Mouse (Mus musculus): ENCODE measurements at regions not wholly inside any gene's neighbourhood (a gene's known extent, or its start where the extent isn't known, plus 50 kb on each side); places are given as distances from the start of the nearest gene placed in this dataset.

- no peaks in the 10 kb centered on the region for H3K36me3 ChIP-seq
- no peak overlapping the region for H3K27ac ChIP-seq
- no peak overlapping the region for H3K4me3 ChIP-seq
- H3K4me2 ChIP-seq: no peak overlapping the region
- WGBS: 65% methylated on average over 2 of the region's 2 CpGs
- no peak for ATAC-seq (ENCODE audit: borderline replicate concordance, extremely low read depth, low FRiP score, low TSS enrichment)
- H3K9ac ChIP-seq: no peak overlapping the region
- H3K27me3 ChIP-seq: no peaks in the 10 kb centered on the region
- H3K9me3 ChIP-seq: no peaks in the 10 kb centered on the region
- no peaks in the 10 kb centered on the region for H3K4me1 ChIP-seq
Observed at GRCm38 (mm10) chr3:143252008-143252407, 370.2 kb upstream of the Pkn2 start.

DNA sequence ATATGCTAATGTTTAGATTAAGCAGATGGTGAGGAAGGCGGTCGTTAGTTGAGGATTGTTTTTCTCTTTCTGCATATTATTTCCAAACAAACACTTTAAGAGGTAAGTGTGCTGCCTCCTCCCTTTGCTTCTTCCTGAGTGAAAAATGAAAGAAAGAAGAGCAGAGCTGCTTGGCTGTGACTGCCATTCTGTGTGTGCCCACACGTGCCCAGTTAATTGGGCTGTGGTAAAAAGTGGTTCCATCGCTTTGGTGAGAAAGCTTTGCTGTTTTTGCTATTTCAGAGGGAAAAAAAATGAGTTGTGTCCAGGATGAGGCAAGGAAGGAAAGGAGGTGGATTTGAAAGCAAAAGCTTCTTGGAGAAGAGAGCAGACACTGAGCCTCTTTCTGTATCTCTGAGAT, 360.9 kb upstream of the Pkn2 start:
- Histone ChIP-seq H3K9me3 (no peaks in the 10 kb centered on the region), H3K4me3 (no peak overlapping the region), H3K27me3 (no peaks in the 10 kb centered on the region), H3K4me1 (no peaks in the 10 kb centered on the region), H3K9ac (no peak overlapping the region), H3K4me2 (no peak overlapping the region), H3K27ac (no peak overlapping the region), H3K36me3 (no peaks in the 10 kb centered on the region)
- 55% methylated on average over 4 of the region's 4 CpGs for WGBS
- no peak for ATAC-seq (ENCODE audit: borderline replicate concordance, extremely low read depth, low FRiP score, low TSS enrichment)

DNA sequence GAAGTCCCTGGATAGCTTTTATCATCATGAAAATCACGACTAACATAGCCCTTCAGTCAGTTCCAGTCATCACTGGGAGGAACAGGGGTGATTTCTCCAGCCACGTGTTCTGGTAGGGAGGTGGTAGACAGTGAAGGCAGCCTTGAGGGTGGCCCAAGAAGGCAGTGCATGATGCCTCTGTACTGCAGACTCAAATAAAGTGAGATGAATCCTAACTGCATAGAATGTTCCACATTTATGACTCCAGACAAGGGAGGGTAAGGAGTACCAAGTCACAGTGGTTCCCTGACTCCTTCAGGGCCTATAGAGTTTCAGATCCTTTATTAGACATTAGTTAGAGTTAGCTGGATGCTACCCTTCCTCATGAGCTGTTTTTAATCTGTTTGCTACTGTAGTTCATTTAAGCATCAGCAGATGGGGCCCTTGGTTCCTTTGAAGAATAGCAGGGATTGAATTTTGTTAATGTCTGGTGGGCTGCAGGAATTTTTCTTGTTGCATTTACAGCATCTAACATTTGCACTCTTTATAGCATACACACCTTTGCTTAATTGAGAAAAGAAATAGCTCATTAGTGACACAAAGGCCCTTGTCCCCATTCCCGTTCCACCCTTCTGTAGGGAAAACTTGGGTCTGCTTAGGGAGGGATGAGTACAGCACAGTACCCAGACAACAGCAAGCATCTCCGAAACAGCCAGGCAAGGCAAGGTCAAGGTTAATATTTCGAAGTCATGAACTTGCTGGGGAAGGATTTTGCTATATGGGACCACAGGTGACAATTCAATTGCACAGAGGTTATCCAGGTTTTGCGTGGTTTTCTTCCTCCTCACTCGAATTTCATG, 359.0 kb upstream of the Pkn2 start:
- H3K36me3 ChIP-seq: no peaks in the 10 kb centered on the region
- H3K9me3 ChIP-seq: no peaks in the 10 kb centered on the region
- no peak overlapping the region for H3K27ac ChIP-seq
- no peaks in the 10 kb centered on the region for H3K27me3 ChIP-seq
- H3K4me3 ChIP-seq: no peak overlapping the region
- no peak for ATAC-seq (ENCODE audit: borderline replicate concordance, extremely low read depth, low FRiP score, low TSS enrichment)
- H3K9ac ChIP-seq: no peak overlapping the region
- WGBS: 65% methylated on average over 7 of the region's 7 CpGs
- no peak overlapping the region for H3K4me2 ChIP-seq
- no peaks in the 10 kb centered on the region for H3K4me1 ChIP-seq

- no peak overlapping the region for H3K9ac ChIP-seq
- no peaks in the 10 kb centered on the region for H3K27me3 ChIP-seq
- no peaks in the 10 kb centered on the region for H3K36me3 ChIP-seq
- no peak overlapping the region for H3K4me2 ChIP-seq
- H3K4me1 ChIP-seq: no peaks in the 10 kb centered on the region
- H3K27ac ChIP-seq: no peak overlapping the region
- no peaks in the 10 kb centered on the region for H3K9me3 ChIP-seq
- no peak for ATAC-seq (ENCODE audit: borderline replicate concordance, extremely low read depth, low FRiP score, low TSS enrichment)
- no peak overlapping the region for H3K4me3 ChIP-seq
- WGBS: 84% methylated on average over 6 of the region's 6 CpGs
Observed at GRCm38 (mm10) chr3:143238546-143238945, 356.7 kb upstream of the Pkn2 start.

- Histone ChIP-seq H3K9ac (no peak overlapping the region), H3K9me3 (no peaks in the 10 kb centered on the region), H3K4me1 (no peaks in the 10 kb centered on the region), H3K4me2 (no peak overlapping the region), H3K27ac (no peak overlapping the region), H3K36me3 (no peaks in the 10 kb centered on the region), H3K4me3 (no peak overlapping the region), H3K27me3 (no peaks in the 10 kb centered on the region)
- ATAC-seq (ENCODE audit: borderline replicate concordance, extremely low read depth, low FRiP score, low TSS enrichment): no peak
- 65% methylated on average over 6 of the region's 6 CpGs for WGBS
Observed at GRCm38 (mm10) chr3:143223999-143224729, 342.4 kb upstream of the Pkn2 start.

GRCm38 (mm10) chr3:143193263-143193970, 311.6 kb upstream of the Pkn2 start:
- no peak overlapping the region for H3K9ac ChIP-seq
- no peak overlapping the region for H3K27ac ChIP-seq
- no peaks in the 10 kb centered on the region for H3K9me3 ChIP-seq
- no peaks in the 10 kb centered on the region for H3K4me1 ChIP-seq
- WGBS: 78% methylated on average over 6 of the region's 6 CpGs
- no peaks in the 10 kb centered on the region for H3K36me3 ChIP-seq
- H3K4me3 ChIP-seq: no peak overlapping the region
- no peaks in the 10 kb centered on the region for H3K27me3 ChIP-seq
- H3K4me2 ChIP-seq: no peak overlapping the region
- ATAC-seq (ENCODE audit: borderline replicate concordance, extremely low read depth, low FRiP score, low TSS enrichment): no peak

DNA sequence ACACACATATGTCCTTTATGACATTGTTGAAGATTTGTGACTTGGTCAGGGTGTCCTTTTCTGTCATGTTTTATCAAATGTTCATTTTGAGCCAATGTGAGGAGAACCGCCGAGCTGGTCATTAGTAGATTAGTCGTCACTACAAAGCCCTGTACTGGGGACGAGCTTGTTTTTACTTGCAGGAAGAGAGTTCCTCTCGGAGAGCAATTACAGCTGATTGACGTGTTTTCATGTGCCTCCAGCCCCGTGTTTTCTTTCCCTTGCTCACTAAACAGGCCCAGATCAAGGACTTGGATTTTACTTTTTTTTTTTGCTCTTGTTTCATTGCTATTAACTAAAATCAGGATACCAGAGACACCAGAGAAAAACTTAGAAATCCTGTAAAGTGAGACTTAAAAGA, 307.1 kb upstream of the Pkn2 start:
- Histone ChIP-seq H3K36me3 (no peaks in the 10 kb centered on the region), H3K4me2 (no peak overlapping the region), H3K9ac (no peak overlapping the region), H3K4me3 (no peak overlapping the region), H3K27ac (no peak overlapping the region), H3K4me1 (no peaks in the 10 kb centered on the region), H3K9me3 (no peaks in the 10 kb centered on the region), H3K27me3 (no peaks in the 10 kb centered on the region)
- ATAC-seq (ENCODE audit: borderline replicate concordance, extremely low read depth, low FRiP score, low TSS enrichment): no peak
- 21% methylated on average over 7 of the region's 7 CpGs for WGBS

DNA sequence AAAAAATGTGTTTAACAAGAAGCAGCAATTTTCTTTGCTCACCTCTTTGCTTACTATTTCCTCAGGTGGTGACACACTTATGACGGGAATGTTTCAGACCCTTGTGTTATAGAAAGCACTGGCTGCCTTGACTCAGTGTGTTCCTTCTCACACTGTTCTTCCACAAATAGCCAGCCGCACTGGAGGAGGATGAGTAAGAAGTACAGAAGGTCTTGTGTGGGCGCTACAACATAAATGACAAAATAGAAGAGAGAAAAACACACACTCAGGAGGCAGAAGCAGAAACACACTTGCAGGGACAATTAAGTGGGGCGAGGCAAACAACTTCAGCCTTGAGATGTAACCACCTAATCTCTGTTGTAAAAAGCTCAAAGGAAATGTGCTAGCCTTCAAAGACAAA, 292.2 kb upstream of the Pkn2 start:
- no peak overlapping the region for H3K4me3 ChIP-seq
- no peaks in the 10 kb centered on the region for H3K27me3 ChIP-seq
- no peaks in the 10 kb centered on the region for H3K36me3 ChIP-seq
- no peak overlapping the region for H3K9ac ChIP-seq
- no peak overlapping the region for H3K4me2 ChIP-seq
- 76% methylated on average over 4 of the region's 4 CpGs for WGBS
- H3K9me3 ChIP-seq: no peaks in the 10 kb centered on the region
- no peak overlapping the region for H3K27ac ChIP-seq
- ATAC-seq (ENCODE audit: borderline replicate concordance, extremely low read depth, low FRiP score, low TSS enrichment): no peak
- H3K4me1 ChIP-seq: no peaks in the 10 kb centered on the region

DNA sequence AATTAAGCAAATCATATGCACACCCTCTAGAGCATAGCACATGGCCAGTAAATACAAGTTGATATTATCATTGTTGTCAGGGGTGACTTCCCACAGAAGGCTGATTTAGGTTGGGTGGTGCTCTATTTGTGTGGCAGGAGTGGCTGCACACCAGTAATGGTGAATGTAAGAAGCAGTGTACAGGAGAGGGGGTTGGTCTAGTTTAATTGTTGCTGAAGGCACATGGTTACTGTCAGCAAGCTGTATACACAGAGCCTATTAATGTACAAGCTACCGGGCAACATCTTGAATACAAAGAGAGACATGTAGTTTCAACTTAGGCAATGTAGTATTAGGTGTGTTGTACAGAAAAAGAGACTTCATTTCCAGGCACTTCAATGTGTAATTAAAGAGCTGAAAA, 280.6 kb upstream of the Pkn2 start:
- 71% methylated on average over 1 of the region's 1 CpGs for WGBS
- ATAC-seq (ENCODE audit: borderline replicate concordance, extremely low read depth, low FRiP score, low TSS enrichment): no peak
- H3K9me3 ChIP-seq: no peaks in the 10 kb centered on the region
- no peaks in the 10 kb centered on the region for H3K36me3 ChIP-seq
- no peaks in the 10 kb centered on the region for H3K4me1 ChIP-seq
- no peaks in the 10 kb centered on the region for H3K27me3 ChIP-seq
- no peak overlapping the region for H3K27ac ChIP-seq
- no peak overlapping the region for H3K9ac ChIP-seq
- no peak overlapping the region for H3K4me2 ChIP-seq
- H3K4me3 ChIP-seq: no peak overlapping the region

DNA sequence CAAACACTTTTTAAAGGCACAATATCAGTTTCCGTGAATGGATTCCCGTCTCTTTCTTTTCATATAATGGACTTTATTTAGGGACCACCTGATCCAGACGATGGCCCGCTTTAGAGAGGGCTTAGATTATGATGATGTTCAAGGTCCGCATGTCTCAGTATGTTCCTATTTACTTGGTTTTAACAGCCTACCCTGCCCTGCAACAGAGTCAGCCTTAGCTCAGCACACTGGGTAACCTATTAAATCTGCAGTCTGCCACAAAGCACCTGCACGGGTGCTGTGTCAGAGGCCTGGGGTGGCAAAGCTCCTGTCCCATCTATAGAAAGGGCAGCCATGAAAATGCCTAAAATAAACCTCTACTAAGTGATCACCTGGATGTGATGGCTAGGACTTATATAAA, 280.2 kb upstream of the Pkn2 start:
- Histone ChIP-seq H3K36me3 (no peaks in the 10 kb centered on the region), H3K27me3 (no peaks in the 10 kb centered on the region), H3K9ac (no peak overlapping the region), H3K27ac (no peak overlapping the region), H3K4me3 (no peak overlapping the region), H3K9me3 (no peaks in the 10 kb centered on the region), H3K4me2 (no peak overlapping the region), H3K4me1 (no peaks in the 10 kb centered on the region)
- WGBS: 88% methylated on average over 6 of the region's 6 CpGs
- no peak for ATAC-seq (ENCODE audit: borderline replicate concordance, extremely low read depth, low FRiP score, low TSS enrichment)

- no peaks in the 10 kb centered on the region for H3K4me1 ChIP-seq
- WGBS: 57% methylated on average over 5 of the region's 5 CpGs
Observed at GRCm38 (mm10) chr3:143158568-143158967, 276.8 kb upstream of the Pkn2 start.

More at GRCm38 (mm10) chr3:143158568-143158967, 276.8 kb upstream of the Pkn2 start:
- H3K27me3 ChIP-seq: no peaks in the 10 kb centered on the region
- no peak overlapping the region for H3K4me2 ChIP-seq
- ATAC-seq (ENCODE audit: borderline replicate concordance, extremely low read depth, low FRiP score, low TSS enrichment): no peak
- no peak overlapping the region for H3K27ac ChIP-seq
- no peak overlapping the region for H3K4me3 ChIP-seq
- no peaks in the 10 kb centered on the region for H3K9me3 ChIP-seq
- no peaks in the 10 kb centered on the region for H3K36me3 ChIP-seq
- no peak overlapping the region for H3K9ac ChIP-seq
